Mouse (Mus musculus) left cerebral cortex, adult 18-20 months (tissue): ENCODE results near the gene Gna12. TPM values are rescaled to one million over a fixed set of nuclear protein-coding genes. Genes with fewer than 3 reads are reported as not detected.

ENCODE experiments used
- DNase-seq, 2 experiments: peaks; one replicate each; pipeline ENCODE4 v3.0.0; 2021 to 2022; ENCODE audit warnings: low spot score in 2 of 2, mixed read lengths in 1 of 2
- total RNA-seq, 2 experiments: library from RNA; stranded (reverse); gene quantifications; 2 replicates each; pipeline ENCODE4 v1.2.3; 2021

The Gna12 gene
- total RNA-seq, 2 experiments from 2014 or later, result 61.3 to 71.0 TPM

- DNase-seq, result no peak
Measured at GRCm38 (mm10) chr5:140827896-140828295, 2.3 kb downstream of the Gna12 start.

- DNase-seq, result no peak
Measured at GRCm38 (mm10) chr5:140827413-140827812, 2.8 kb downstream of the Gna12 start.

DNA sequence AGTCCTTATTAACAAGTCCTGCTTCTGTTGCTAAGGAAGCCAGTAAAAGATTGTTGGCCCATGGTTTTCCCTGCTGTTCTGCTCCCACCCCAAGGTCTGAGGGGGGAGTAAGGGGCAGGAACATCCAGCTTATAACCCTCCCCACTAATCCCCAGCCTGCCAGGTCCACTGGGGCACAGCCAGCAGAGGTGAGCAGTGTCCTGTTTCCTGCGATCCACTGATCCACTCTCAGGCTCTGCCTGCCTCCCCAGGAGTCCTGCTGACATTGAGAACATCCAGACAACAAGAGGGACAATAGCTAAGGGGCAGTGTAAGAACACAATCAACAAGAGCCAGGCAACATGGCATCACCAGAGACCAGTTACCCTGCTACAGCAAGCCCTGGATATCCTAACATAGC is 3.4 kb downstream of the Gna12 start:
- DNase-seq, result no peak

- no peak for DNase-seq
Measured at GRCm38 (mm10) chr5:140826118-140826517, 4.1 kb downstream of the Gna12 start.

DNA sequence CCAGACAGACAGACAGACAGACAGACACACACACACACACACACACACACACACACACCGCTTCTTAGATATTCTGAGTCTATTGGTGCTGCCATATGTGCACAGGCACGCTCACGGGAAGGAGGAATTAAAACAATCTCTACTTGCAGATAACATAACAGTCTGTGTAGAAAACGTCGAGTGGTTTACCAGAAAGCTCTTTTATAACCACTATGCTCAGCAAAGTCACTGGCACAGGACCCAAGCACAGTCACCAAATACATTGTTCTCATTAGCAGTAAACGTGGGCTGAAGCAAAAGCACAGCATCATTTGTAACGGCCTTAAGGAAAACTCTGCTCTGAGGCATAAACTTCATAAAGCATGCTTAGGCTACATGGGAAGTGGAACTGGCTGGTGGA is 6.1 kb downstream of the Gna12 start:
- DNase-seq, result no peak

DNA sequence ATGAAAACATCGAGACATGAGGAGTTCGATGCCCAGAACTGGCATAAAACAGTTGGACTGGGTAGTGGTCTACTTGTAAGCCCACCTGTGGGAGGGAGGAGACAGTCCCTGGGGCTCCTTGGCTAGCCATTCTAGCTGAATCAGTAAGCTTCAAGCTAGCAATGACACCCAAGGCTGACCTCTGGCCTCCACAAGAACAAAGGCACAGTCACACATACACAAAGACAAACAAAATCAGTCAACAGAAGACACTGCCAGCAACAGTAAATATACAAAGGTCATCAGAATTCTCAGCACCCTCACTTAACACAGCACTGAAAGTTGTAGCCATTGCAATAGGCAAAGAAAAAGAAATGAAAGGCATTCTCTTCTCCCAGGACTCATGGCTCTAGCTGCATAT is 6.8 kb downstream of the Gna12 start:
- DNase-seq, result no peak

DNA sequence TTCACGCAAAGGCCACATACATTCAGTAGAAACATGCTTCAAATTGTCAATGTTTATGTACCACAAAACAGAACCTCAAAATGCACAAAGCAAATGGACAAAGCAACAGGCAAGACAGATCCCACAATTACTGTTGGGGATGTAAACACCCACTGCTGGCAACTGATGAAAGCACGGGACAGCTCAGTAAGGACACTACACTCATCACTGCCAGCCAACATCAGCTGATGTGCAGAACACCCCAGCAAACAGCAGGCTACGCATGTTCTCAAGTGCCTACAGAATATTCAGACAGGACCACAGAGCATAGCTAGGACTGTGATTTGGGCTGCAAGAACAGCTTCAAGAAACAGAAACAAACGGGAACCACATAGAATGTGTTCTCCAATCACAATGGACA is 8.3 kb downstream of the Gna12 start:
- no peak for DNase-seq

DNA sequence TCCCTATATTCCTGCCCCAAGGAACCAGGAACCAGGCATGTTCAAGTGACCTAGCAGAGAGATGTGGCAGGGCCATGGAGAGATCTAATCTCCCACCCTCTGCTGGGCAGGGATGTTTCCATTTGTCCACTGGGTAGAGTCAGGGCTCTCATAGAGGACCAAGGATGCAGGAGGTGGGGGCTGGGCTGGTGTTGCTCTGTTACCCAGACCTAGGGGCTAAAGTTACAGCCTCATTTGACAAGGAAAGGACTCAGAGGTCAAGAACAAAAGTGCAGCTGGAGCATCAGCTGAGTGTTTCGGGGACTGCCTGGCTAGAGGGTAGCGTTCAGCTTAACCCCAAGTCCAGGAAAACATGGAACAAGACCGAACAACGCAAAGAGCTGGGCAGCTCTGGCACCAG is 9.7 kb downstream of the Gna12 start:
- no peak for DNase-seq

GRCm38 (mm10) chr5:140819594-140819993 is 10.6 kb downstream of the Gna12 start:
- DNase-seq, result no peak

- DNase-seq, result no peak
Measured at GRCm38 (mm10) chr5:140818482-140819076, 11.7 kb downstream of the Gna12 start.

DNA sequence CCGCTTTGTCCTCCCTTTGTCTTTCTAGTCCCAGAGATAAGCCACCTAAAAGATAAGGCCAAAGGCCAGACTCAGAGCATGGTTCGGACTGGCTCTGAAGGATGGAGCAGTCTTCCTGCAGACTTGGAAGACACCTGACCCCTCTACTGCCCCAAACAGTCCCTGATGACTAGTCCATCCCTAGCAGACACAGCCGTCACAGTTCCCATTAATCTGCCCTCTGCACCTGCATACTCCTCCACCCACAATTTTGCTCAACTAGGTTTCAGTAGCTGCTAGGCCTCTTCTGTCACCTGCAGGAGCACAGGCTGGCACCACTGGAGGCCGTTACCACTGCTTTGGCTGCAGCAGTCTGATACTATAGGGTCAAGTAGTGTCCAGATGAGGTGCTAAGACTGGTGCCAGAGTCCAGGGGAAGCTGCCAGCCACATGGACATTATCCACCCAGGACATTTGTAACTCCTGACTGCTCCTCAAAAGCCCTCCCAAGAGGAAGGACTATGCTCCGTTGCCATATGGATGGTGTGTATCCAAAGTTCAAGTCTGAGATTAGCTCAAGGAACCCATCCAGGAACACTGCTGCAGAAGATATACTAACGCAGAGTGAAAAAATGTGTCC is 13.2 kb downstream of the Gna12 start:
- no peak for DNase-seq

- no peak for DNase-seq
Measured at GRCm38 (mm10) chr5:140816008-140816407, 14.2 kb downstream of the Gna12 start.

DNA sequence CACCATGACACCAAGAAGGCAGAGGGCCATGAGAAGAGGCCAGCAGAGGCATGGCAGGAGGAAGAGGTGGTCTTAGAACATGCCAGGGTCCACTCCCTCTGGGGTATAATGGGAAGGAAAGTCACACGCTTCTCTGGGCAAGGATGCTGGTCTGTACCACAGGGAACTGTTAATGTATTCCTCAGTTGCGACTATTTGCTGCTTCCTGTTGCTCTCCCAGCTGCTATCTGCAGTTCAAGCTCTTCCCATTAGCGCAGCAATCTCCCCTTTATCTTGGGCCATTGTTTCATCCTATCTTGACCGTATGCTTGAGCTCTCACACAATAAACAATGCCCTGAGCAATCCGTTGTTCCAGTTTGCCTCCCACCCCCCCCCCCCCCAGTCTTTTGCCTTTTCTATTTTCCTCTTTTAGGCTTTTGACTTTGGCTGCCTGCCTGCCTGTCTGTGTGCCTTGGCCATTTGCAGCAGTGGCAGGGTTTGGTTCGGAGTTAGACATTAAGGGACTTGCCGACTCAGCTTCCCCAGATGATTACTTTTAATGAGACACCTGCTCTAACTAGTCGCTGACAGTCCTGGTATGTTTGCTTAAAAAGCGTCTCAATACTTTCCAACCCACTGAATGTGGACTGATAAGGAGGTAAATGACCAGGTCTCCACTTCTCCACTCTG is 15.0 kb downstream of the Gna12 start:
- no peak for DNase-seq

GRCm38 (mm10) chr5:140814403-140814802 is 15.8 kb downstream of the Gna12 start:
- DNase-seq, result no peak

GRCm38 (mm10) chr5:140812699-140813098 is 17.5 kb downstream of the Gna12 start:
- no peak for DNase-seq

GRCm38 (mm10) chr5:140812063-140812462 is 18.2 kb downstream of the Gna12 start:
- no peak for DNase-seq

- DNase-seq, result no peak
Measured at GRCm38 (mm10) chr5:140811390-140811789, 18.8 kb downstream of the Gna12 start.

GRCm38 (mm10) chr5:140806939-140807338 is 23.3 kb downstream of the Gna12 start:
- DNase-seq, result no peak

GRCm38 (mm10) chr5:140806252-140806651 is 24.0 kb downstream of the Gna12 start:
- DNase-seq, result no peak

DNA sequence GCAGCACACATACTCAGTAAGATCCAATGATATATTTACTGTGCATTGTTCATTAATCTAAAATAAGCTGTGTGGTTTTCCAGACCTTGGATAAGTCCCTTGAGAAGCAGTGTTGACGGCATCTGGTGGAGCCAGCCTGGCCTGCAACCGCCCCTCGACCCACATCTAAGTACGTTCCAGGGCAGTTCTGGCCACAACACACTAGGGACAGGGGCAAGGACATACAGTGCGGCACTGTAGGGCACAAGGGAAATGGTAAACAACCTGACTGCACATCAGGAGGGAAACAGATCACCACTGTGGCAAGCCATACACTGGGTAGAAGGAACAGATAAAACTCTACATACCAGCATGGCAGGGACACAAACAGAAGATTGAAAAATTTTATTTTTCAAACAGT is 28.4 kb downstream of the Gna12 start:
- no peak for DNase-seq

- DNase-seq, result no peak
Measured at GRCm38 (mm10) chr5:140800288-140800923, 29.8 kb downstream of the Gna12 start.

GRCm38 (mm10) chr5:140799190-140799589 is 31.0 kb downstream of the Gna12 start:
- DNase-seq, result no peak
